Mouse (Mus musculus): Measurements from ENCODE around the gene Gm2075. TPM values are rescaled to one million over a fixed set of nuclear protein-coding genes. Genes with fewer than 3 reads are reported as not detected.
"Not testable (repeated sequence)": the region's sequence is repeated elsewhere in the genome, so short reads cannot be mapped to it uniquely, and the experiment has no call there.

Gene Gm2075
- not detected in 2 replicates for polyA plus RNA-seq (2015; fragmentation: Nextera tagmentation; extraction: Ambion mirVana)

- not testable (repeated sequence) for H3K27me3 ChIP-seq; H3K36me3 ChIP-seq; H3K27ac ChIP-seq (replicated peaks); H3K9ac ChIP-seq; H3K4me2 ChIP-seq; ATAC-seq (ENCODE audit: low read depth); H3K9me3 ChIP-seq; H3K4me3 ChIP-seq; H3K4me1 ChIP-seq (replicated peaks)
- no CpG with 5 or more reads among the region's 1 CpGs for WGBS
Observed at GRCm38 (mm10) chr12:88011548-88011947, at the start of gene Gm2075. Gene Gm2075 (plus strand): TSS chr12:88011848.

- H3K27me3 ChIP-seq; ATAC-seq (ENCODE audit: low read depth); H3K4me2 ChIP-seq; H3K27ac ChIP-seq (replicated peaks); H3K9me3 ChIP-seq; H3K36me3 ChIP-seq; H3K9ac ChIP-seq; H3K4me3 ChIP-seq; H3K4me1 ChIP-seq (replicated peaks): not testable (repeated sequence)
Observed at GRCm38 (mm10) chr12:87984000-87984399, 27.6 kb upstream of the Gm2075 start.

GRCm38 (mm10) chr12:88004118-88004517, 7.5 kb upstream of the Gm2075 start:
- H3K4me3 ChIP-seq; H3K4me2 ChIP-seq; H3K9ac ChIP-seq; ATAC-seq (ENCODE audit: low read depth); H3K27me3 ChIP-seq; H3K9me3 ChIP-seq; H3K4me1 ChIP-seq (replicated peaks); H3K36me3 ChIP-seq; H3K27ac ChIP-seq (replicated peaks): not testable (repeated sequence)
- 77% methylated on average over 3 of the region's 3 CpGs for WGBS

GRCm38 (mm10) chr12:88018671-88019070, 7.0 kb downstream of the Gm2075 start, which contains the start of gene Gm6803:
Gene Gm6803 (minus strand): TSS chr12:88018771.
- not testable (repeated sequence) for H3K27me3 ChIP-seq; H3K9ac ChIP-seq; ATAC-seq (ENCODE audit: low read depth); H3K27ac ChIP-seq (replicated peaks); H3K36me3 ChIP-seq; H3K4me1 ChIP-seq (replicated peaks); H3K4me2 ChIP-seq; H3K4me3 ChIP-seq; H3K9me3 ChIP-seq
- 81% methylated on average over 2 of the region's 2 CpGs for WGBS

GRCm38 (mm10) chr12:88026704-88027103, 15.1 kb downstream of the Gm2075 start, which contains the start of gene Gm2056:
Gene Gm2056 (plus strand): TSS chr12:88027004.
- not testable (repeated sequence) for H3K27me3 ChIP-seq; H3K27ac ChIP-seq (replicated peaks); H3K4me1 ChIP-seq (replicated peaks); ATAC-seq (ENCODE audit: low read depth); H3K36me3 ChIP-seq; H3K4me2 ChIP-seq; H3K4me3 ChIP-seq; H3K9ac ChIP-seq
- WGBS = 70% methylated on average over 1 of the region's 1 CpGs
- 0 out of 2 replicates have a peak, but pooled peaks cover 13% of the 10 kb centered on the region for H3K9me3 ChIP-seq

DNA sequence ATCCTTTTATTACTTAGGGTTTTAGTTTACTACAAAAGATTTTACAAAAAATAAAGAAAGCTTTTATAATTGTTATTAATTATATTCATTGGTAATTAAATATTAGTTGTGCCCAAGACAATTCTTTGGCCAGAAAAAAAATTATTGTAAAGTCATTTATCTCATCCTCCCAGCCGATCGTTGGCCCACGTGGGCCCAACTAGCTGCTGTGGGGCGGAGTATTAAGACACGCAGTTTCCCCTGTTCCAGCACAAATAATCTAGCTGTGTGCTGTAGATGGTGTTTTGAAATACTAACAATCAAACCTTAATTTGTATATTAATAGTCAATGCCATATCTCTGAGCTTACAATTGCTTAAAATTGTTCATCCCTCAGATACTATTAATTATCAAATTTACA, 20.6 kb downstream of the Gm2075 start:
- not testable (repeated sequence) for H3K4me1 ChIP-seq (replicated peaks); H3K4me2 ChIP-seq; H3K4me3 ChIP-seq; H3K36me3 ChIP-seq; H3K9ac ChIP-seq; ATAC-seq (ENCODE audit: low read depth); H3K27me3 ChIP-seq; H3K27ac ChIP-seq (replicated peaks)
- 92% methylated on average over 5 of the region's 5 CpGs for WGBS
- peaks cover 26% of the 10 kb centered on the region for H3K9me3 ChIP-seq

DNA sequence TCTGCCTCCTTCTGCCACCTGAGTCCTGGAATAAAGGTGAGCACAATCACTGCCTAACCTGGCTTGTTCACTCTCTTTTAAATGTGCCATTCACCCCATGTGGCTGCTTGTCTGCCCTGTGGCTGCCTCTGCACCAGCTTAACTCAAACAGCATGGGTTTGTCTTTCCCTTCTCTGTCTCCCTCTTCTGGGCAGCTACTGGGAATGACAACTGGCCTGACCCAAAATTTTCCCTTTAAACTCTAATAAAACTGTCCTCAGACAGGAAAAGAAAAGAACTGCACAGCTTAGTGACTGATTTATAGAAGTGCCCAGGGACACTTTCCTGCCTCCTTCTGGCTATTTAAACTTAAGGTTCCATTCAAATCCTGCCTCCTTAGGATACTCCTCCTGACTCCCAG, 27.4 kb downstream of the Gm2075 start:
- not testable (repeated sequence) for H3K4me1 ChIP-seq (replicated peaks); H3K4me3 ChIP-seq; H3K9ac ChIP-seq; H3K27ac ChIP-seq (replicated peaks); H3K36me3 ChIP-seq; H3K27me3 ChIP-seq; H3K4me2 ChIP-seq; ATAC-seq (ENCODE audit: low read depth)
- peaks cover 15% of the 10 kb centered on the region for H3K9me3 ChIP-seq

DNA sequence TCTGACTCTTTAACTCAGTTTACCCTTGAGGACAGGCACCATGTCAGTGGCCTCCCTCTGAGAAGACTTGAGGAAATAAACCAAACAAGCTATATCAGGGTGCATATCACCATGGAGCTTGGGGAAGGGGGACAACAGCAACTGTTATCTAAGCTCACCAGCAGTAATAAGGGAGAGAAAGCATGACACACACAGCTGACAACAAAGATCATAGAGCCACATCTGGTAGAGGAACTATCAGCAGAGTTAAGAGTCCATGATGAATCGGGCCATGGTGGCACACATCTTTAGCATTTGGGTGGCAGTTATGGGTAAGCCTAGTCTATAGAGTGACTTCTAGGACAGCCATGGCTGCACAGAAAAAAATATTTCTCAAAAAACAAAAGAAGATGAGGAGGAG, 28.1 kb downstream of the Gm2075 start:
- not testable (repeated sequence) for H3K4me2 ChIP-seq; ATAC-seq (ENCODE audit: low read depth); H3K4me3 ChIP-seq; H3K27me3 ChIP-seq; H3K4me1 ChIP-seq (replicated peaks); H3K9ac ChIP-seq; H3K27ac ChIP-seq (replicated peaks); H3K36me3 ChIP-seq
- 89% methylated on average over 1 of the region's 1 CpGs for WGBS
- H3K9me3 ChIP-seq = peaks cover 15% of the 10 kb centered on the region

- H3K9me3 ChIP-seq; ATAC-seq (ENCODE audit: low read depth); H3K27me3 ChIP-seq; H3K4me3 ChIP-seq; H3K4me1 ChIP-seq (replicated peaks); H3K27ac ChIP-seq (replicated peaks); H3K4me2 ChIP-seq; H3K9ac ChIP-seq; H3K36me3 ChIP-seq: not testable (repeated sequence)
- WGBS = 84% methylated on average over 1 of the region's 1 CpGs
Observed at GRCm38 (mm10) chr12:88045226-88045625, 33.6 kb downstream of the Gm2075 start.

Other genes with a start within 250 kb of the Gm2075 start
- gene Gm21319, start 236.1 kb upstream of the Gm2075 start, polyA plus RNA-seq (2015; fragmentation: Nextera tagmentation; extraction: Ambion mirVana) = not detected in 2 replicates
- gene Gm21936, start 216.3 kb upstream of the Gm2075 start, polyA plus RNA-seq (2015; fragmentation: Nextera tagmentation; extraction: Ambion mirVana) = not detected in 2 replicates
- gene BB287469, start 195.3 kb upstream of the Gm2075 start, polyA plus RNA-seq (2015; fragmentation: Nextera tagmentation; extraction: Ambion mirVana) = not detected in 2 replicates
- not detected in 2 replicates for gene Gm2001, start 169.5 kb upstream of the Gm2075 start, polyA plus RNA-seq (2015; fragmentation: Nextera tagmentation; extraction: Ambion mirVana)
- not detected in 2 replicates for gene Gm2016, start 137.8 kb upstream of the Gm2075 start, polyA plus RNA-seq (2015; fragmentation: Nextera tagmentation; extraction: Ambion mirVana)
- gene Gm2022, start 116.5 kb upstream of the Gm2075 start, polyA plus RNA-seq (2015; fragmentation: Nextera tagmentation; extraction: Ambion mirVana) = not detected in 2 replicates
- not detected in 2 replicates for gene Gm2035, start 92.0 kb upstream of the Gm2075 start, polyA plus RNA-seq (2015; fragmentation: Nextera tagmentation; extraction: Ambion mirVana)
- gene Gm2042, start 57.8 kb upstream of the Gm2075 start, polyA plus RNA-seq (2015; fragmentation: Nextera tagmentation; extraction: Ambion mirVana) = not detected in 2 replicates
- gene Gm6803, start 6.9 kb downstream of the Gm2075 start, polyA plus RNA-seq (2015; fragmentation: Nextera tagmentation; extraction: Ambion mirVana) = not detected in 2 replicates
- gene Gm2056, start 15.2 kb downstream of the Gm2075 start, polyA plus RNA-seq (2015; fragmentation: Nextera tagmentation; extraction: Ambion mirVana) = not detected in 2 replicates
- not detected in 2 replicates for gene Gm16368, start 71.8 kb downstream of the Gm2075 start, polyA plus RNA-seq (2015; fragmentation: Nextera tagmentation; extraction: Ambion mirVana)
- not detected in 2 replicates for gene Gm10436, start 170.3 kb downstream of the Gm2075 start, polyA plus RNA-seq (2015; fragmentation: Nextera tagmentation; extraction: Ambion mirVana)
- not detected in 2 replicates for gene Gm8332, start 238.3 kb downstream of the Gm2075 start, polyA plus RNA-seq (2015; fragmentation: Nextera tagmentation; extraction: Ambion mirVana)